Mouse (Mus musculus): ENCODE measurements at regions not wholly inside any gene's neighbourhood (a gene's known extent, or its start where the extent isn't known, plus 50 kb on each side); places are given as distances from the start of the nearest gene placed in this dataset.

- TF ChIP-seq CTCF (IDR thresholded peaks at IDR 0.05; ENCODE audit: low read depth) = no peak
- no peak for TF ChIP-seq EP300 (IDR thresholded peaks at IDR 0.05; ENCODE audit: low read depth)
Observed at GRCm38 (mm10) chr2:46013771-46014269, 896.6 kb upstream of the Zeb2 start.
